Mouse (Mus musculus) liver, adult (tissue): ENCODE measurements at regions not wholly inside any gene's neighbourhood (a gene's known extent, or its start where the extent isn't known, plus 50 kb on each side); places are given as distances from the start of the nearest gene placed in this dataset.

Experiments used
- GATA4 ChIP-seq: IDR thresholded peaks from 2 replicates; pipeline ENCODE4 v1.6.1; 2014; ENCODE audit warnings: mild to moderate bottlenecking, low read length; ENCODE audit not compliant: insufficient replicate concordance

DNA sequence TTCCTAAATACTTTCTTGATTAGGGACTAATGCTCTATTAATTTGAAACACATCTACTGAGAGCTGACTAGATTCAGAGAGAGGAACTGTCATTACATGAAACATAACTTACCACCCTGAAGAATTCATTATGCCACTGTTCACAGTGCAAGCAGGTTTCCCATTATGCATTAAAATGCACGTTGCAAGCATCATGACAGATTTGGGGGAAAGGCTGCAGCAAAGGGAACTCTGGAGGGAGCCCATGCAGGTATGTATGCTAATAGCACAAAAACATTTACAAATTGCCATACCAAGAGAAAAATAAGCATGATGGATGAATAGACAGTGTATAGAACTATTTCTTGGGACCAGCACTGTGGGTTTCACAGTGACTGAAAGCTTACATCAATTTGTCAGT, 351.1 kb downstream of the Csnka2ip start:
- no peak for TF ChIP-seq GATA4

DNA sequence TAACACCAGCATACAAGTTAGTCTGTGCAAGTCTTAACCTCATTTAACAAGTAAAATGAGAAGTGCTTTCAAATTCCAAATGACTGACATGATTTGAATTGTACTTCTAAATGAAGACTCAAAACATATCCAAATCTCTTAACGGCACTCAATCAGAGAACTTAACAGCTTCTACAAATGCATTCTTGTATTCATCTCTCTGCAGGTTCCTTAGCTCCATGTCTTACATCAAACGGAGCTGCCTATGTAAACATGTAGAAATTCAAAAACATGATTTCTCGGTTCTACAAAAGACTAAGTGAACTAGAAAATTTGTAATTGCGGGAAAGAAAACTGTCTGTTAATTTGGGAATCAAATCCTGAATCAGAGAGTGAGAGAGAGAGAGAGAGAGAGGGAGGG, 353.5 kb downstream of the Csnka2ip start:
- no peak for TF ChIP-seq GATA4

GRCm38 (mm10) chr16:64245942-64246341, 356.3 kb downstream of the Csnka2ip start:
- TF ChIP-seq GATA4: no peak

DNA sequence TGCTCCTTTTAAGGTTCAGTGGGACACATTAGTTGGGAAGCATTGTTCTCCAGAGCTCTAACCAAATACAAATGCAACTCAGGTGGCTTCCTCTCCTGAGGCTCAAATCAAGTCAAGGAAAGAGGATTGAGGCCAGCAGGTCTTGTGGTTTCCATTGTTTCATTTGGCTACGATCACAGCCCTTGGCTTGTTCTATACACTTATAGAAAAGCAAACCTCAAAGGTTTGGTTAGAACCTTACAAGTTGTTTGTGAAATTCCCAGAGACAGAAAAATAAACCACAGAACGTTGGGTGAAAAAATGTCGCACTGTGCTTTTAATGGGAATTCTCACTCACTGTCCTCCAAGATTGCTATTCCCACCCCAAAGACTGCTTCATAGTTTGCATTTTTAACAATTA, 360.4 kb upstream of the Epha3 start:
- no peak for TF ChIP-seq GATA4

- no peak for TF ChIP-seq GATA4
Measured at GRCm38 (mm10) chr16:64216671-64217070, 352.7 kb upstream of the Epha3 start.

- no peak for TF ChIP-seq GATA4
Measured at GRCm38 (mm10) chr16:64211895-64212294, 347.9 kb upstream of the Epha3 start.

- peak; percentile 22; the same call in 1 of the 2 replicates for TF ChIP-seq GATA4
Measured at GRCm38 (mm10) chr16:64166676-64167407, 302.9 kb upstream of the Epha3 start.

- TF ChIP-seq GATA4: no peak
Measured at GRCm38 (mm10) chr16:64166036-64166435, 302.1 kb upstream of the Epha3 start.

DNA sequence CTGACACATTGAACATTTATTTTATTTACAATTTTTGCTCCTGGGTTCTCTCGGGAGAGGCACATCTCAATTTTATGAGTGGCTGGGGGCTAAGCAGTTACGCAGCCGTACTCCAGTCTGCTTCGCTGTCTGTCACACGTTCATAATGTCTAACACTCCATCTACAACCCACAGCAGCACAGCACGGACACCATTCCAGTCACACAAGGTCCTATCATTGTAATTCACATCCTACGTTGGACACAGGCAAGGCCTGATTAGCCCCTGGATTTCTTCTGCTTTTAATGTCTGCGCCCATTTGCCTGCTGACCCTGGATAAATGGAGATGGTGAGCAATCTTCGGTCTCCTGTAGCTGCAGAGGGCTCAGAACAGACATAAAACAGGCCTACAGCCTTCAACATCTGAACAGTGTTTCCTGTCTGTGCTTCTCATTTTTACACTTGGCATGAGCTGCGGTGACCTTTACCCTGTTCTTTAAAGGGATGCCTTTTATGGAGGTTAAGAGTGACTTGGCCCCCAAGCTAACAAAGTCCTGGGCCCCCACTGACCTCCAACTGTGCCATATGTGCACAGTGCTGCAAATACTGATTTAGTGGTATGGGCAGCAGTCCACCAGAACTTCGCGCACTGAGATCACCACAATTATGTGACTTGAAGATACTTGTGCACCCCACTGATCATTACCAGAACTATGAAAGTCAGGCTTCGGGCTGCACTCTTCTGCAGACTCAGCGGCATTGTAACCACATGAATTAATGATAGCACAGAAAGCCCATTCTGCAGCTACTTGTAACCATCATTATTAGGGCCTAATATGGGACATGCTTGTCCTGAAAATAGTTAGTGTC, 281.9 kb upstream of the Epha3 start:
- no peak for TF ChIP-seq GATA4
